Mouse (Mus musculus) E14TG2a.4 (cell line): ENCODE measurements at regions not wholly inside any gene's neighbourhood (a gene's known extent, or its start where the extent isn't known, plus 50 kb on each side); places are given as distances from the start of the nearest gene placed in this dataset.
"Not testable (repeated sequence)": the region's sequence is repeated elsewhere in the genome, so short reads cannot be mapped to it uniquely, and the experiment has no call there.

Source experiments
- H3K27me3 ChIP-seq: 2 replicates; pipeline ENCODE4 v1.6.1; 2014; ENCODE audit warnings: low read length, control low read depth; ENCODE audit not compliant: insufficient read depth
- H3K36me3 ChIP-seq: 2 replicates; pipeline ENCODE4 v1.6.1; 2014; ENCODE audit warnings: low read length, control low read depth; ENCODE audit not compliant: insufficient read depth
- H3K4me1 ChIP-seq: replicated peaks from 2 replicates; pipeline ENCODE4 v1.6.1; 2014; ENCODE audit warnings: low read depth, low read length, control low read depth
- H3K4me3 ChIP-seq: replicated peaks from 2 replicates; pipeline ENCODE4 v1.5.1; 2014; ENCODE audit warnings: mild to moderate bottlenecking, low read length
- H3K9me3 ChIP-seq: 2 replicates; pipeline ENCODE4 v1.6.1; 2014; ENCODE audit warnings: low read length, control low read depth
- CTCF ChIP-seq: conservative IDR thresholded peaks from 2 replicates; pipeline ENCODE4 v1.5.1; 2014; ENCODE audit warnings: low read length
- NANOG ChIP-seq: IDR thresholded peaks from 2 replicates; pipeline ENCODE4 v1.6.1; 2014; ENCODE audit warnings: borderline replicate concordance, low read length, mixed read lengths
- POU5F1 ChIP-seq: IDR thresholded peaks from 2 replicates; pipeline ENCODE4 v1.6.1; 2014; ENCODE audit warnings: low read length, borderline replicate concordance

- not testable (repeated sequence) for H3K4me3 ChIP-seq, H3K27me3 ChIP-seq, H3K4me1 ChIP-seq, H3K36me3 ChIP-seq
- H3K9me3 ChIP-seq, result 0 out of 2 replicates have a peak, but pooled peaks cover 15% of the 10 kb centered on the region
Measured at GRCm38 (mm10) chr1:141246125-141246524, 1000.2 kb downstream of the Kcnt2 start.

GRCm38 (mm10) chr1:141274738-141275137 lies 1028.8 kb downstream of the Kcnt2 start:
- Histone ChIP-seq H3K4me1 (no peaks in the 10 kb centered on the region), H3K9me3 (peaks cover 8% of the 10 kb centered on the region), H3K36me3 (no peaks in the 10 kb centered on the region), H3K27me3 (no peaks in the 10 kb centered on the region), H3K4me3 (no peak overlapping the region)
- TF ChIP-seq NANOG, result no peak
- no peak for TF ChIP-seq CTCF
- TF ChIP-seq POU5F1, result no peak

- TF ChIP-seq NANOG (no peak), CTCF (no peak), POU5F1 (no peak)
- H3K9me3 ChIP-seq, result no peaks in the 10 kb centered on the region
- H3K36me3 ChIP-seq, result no peaks in the 10 kb centered on the region
Measured at GRCm38 (mm10) chr1:141281513-141281912, 1035.6 kb downstream of the Kcnt2 start.

GRCm38 (mm10) chr1:141322968-141323367 lies 1077.0 kb downstream of the Kcnt2 start:
- Histone ChIP-seq H3K36me3 (no peaks in the 10 kb centered on the region), H3K4me3 (no peak overlapping the region), H3K27me3 (no peaks in the 10 kb centered on the region), H3K4me1 (no peaks in the 10 kb centered on the region), H3K9me3 (no peaks in the 10 kb centered on the region)
- no peak for TF ChIP-seq POU5F1
- TF ChIP-seq NANOG, result no peak
- TF ChIP-seq CTCF, result no peak

More at GRCm38 (mm10) chr1:141281513-141281912, 1035.6 kb downstream of the Kcnt2 start:
- no peaks in the 10 kb centered on the region for H3K27me3 ChIP-seq
- H3K4me3 ChIP-seq, result no peak overlapping the region
- H3K4me1 ChIP-seq, result no peaks in the 10 kb centered on the region

- Histone ChIP-seq H3K4me3 (no peak overlapping the region), H3K27me3 (no peaks in the 10 kb centered on the region), H3K4me1 (no peaks in the 10 kb centered on the region), H3K36me3 (no peaks in the 10 kb centered on the region), H3K9me3 (0 out of 2 replicates have a peak, but pooled peaks cover under 1% of the 10 kb centered on the region)
- TF ChIP-seq POU5F1 (no peak), CTCF (no peak), NANOG (no peak)
Measured at GRCm38 (mm10) chr1:141338073-141338472, 1092.1 kb downstream of the Kcnt2 start.

GRCm38 (mm10) chr1:141369447-141369846 lies 1123.5 kb downstream of the Kcnt2 start:
- peaks cover 18% of the 10 kb centered on the region for H3K9me3 ChIP-seq
- no peaks in the 10 kb centered on the region for H3K27me3 ChIP-seq
- H3K36me3 ChIP-seq, result no peaks in the 10 kb centered on the region
- TF ChIP-seq CTCF (no peak), NANOG (no peak), POU5F1 (no peak)
- H3K4me3 ChIP-seq, result no peak overlapping the region
- H3K4me1 ChIP-seq, result no peaks in the 10 kb centered on the region

- H3K36me3 ChIP-seq, result no peaks in the 10 kb centered on the region
- no peaks in the 10 kb centered on the region for H3K4me1 ChIP-seq
- no peak for TF ChIP-seq NANOG
- TF ChIP-seq POU5F1, result no peak
- TF ChIP-seq CTCF, result no peak
- no peaks in the 10 kb centered on the region for H3K27me3 ChIP-seq
- peaks cover 21% of the 10 kb centered on the region for H3K9me3 ChIP-seq
- H3K4me3 ChIP-seq, result no peak overlapping the region
Measured at GRCm38 (mm10) chr1:141375966-141376365, 1130.0 kb downstream of the Kcnt2 start.

GRCm38 (mm10) chr1:141401334-141401733 lies 1155.4 kb downstream of the Kcnt2 start:
- no peak for TF ChIP-seq CTCF
- TF ChIP-seq POU5F1, result no peak
- TF ChIP-seq NANOG, result no peak
- no peak overlapping the region for H3K4me3 ChIP-seq
- no peaks in the 10 kb centered on the region for H3K36me3 ChIP-seq
- no peaks in the 10 kb centered on the region for H3K9me3 ChIP-seq
- H3K4me1 ChIP-seq, result no peaks in the 10 kb centered on the region
- H3K27me3 ChIP-seq, result no peaks in the 10 kb centered on the region

GRCm38 (mm10) chr1:141429675-141430074 lies 1183.7 kb downstream of the Kcnt2 start:
- H3K36me3 ChIP-seq, result no peaks in the 10 kb centered on the region
- H3K4me1 ChIP-seq, result no peaks in the 10 kb centered on the region
- H3K4me3 ChIP-seq, result no peak overlapping the region
- no peaks in the 10 kb centered on the region for H3K9me3 ChIP-seq
- TF ChIP-seq CTCF (no peak), NANOG (no peak), POU5F1 (no peak)
- H3K27me3 ChIP-seq, result no peaks in the 10 kb centered on the region
